Mouse (Mus musculus) testis, adult 2 months (tissue): Measurements from ENCODE around the gene Med12l.

Source experiments
- CTCF ChIP-seq: fragments of 200-500 bp; IDR thresholded peaks from 2 replicates; pipeline ENCODE4 v1.5.1; 2012; ENCODE audit warnings: low read depth, mild to moderate bottlenecking, inconsistent platforms, low read length, moderate library complexity; ENCODE audit not compliant: control insufficient read depth, insufficient read depth, insufficient replicate concordance
- POLR2A ChIP-seq: fragments of 200-500 bp; IDR thresholded peaks from 2 replicates; pipeline ENCODE4 v1.6.1; 2012; ENCODE audit warnings: low read depth, mild to moderate bottlenecking, inconsistent platforms, low read length, moderate library complexity; ENCODE audit not compliant: control insufficient read depth

DNA sequence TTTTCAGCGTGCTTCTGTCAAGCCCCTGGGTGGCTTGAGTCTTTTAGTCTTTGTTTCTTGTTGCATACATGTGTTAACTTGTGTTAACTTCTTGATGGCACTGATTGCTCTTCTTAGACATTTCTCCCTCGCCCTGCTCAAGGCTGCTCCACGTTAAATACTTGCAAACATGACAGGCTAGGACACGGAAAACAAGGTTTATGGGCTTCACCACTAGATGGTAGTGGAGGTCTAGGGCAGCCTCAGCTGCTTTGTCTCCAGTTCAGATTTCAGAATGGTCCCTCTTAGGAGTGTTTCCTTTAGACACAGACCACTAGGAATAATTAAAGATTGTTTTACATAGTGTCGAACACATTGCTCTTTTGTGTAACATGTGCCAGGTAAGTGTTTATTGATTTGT, 169.6 kb downstream of the Med12l start:
- TF ChIP-seq CTCF (no peak), POLR2A (no peak)
